Comparison of ENCODE assay signal across 7 mouse cellular contexts in the genomic region with DNA sequence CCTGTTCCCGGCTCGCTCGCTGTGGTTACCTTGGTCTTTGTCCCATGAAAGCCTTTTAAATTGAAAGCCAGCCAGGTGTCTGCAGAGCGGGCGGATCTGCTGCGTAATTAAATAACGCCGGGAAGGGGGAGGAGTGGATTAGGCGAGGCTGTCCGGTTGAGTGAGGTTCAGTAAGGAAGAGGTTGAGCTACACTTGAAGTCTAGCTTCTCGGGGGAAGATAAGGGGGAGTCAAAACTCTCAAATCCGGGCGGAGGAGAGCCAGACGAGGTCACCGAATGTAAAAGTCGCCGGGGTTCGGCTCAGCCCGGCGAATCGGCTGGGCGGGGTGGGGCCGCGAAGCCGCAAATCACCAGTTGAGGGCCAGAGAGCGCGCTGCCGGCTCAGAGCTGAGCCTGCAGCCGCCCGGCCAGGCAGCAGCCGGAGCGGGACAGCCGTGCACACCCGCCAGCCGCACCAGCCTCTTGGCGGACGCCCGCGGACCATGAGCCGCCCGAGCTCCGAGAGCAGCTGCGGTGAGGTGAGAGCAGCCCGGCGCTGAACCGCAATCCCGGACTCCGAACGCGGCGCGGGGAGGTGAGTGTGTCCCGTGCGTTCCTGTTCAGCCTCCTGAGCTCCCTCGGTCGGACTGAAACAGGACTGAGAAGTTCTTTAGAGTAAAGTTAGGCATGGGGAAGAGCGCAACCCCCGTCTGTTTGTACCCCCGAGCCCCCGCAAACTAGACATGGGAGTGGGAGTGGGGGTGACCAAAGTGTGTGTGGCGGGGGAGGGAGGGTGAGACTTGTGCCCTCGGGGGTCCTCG.
DNase-seq lines count a peak whose midpoint lies in the region; ATAC-seq and TF ChIP-seq lines count a peak whose summit lies in the region.

No protein-coding gene starts in this region.

- DNase-seq in adrenal gland, adult 8-10 months, result peak; percentile 74
- peak; percentile 83 for DNase-seq in embryo, embryonic 10.5 days (ENCODE audit: low spot score)
- DNase-seq in heart, adult 11 months, result peak; percentile 99
- peak; percentile 52 to 86 for DNase-seq in spleen, adult 2 months (ENCODE audit: low read depth in 1 of 2, low spot score in 2 of 2)

- peaks cover 3% of the 10 kb centered on the region; the same call in 1 of the 2 replicates for H3K4me1 ChIP-seq in intestine, postnatal 0 days (replicated peaks; ENCODE audit: control insufficient read depth, insufficient read depth, low read length)
- peaks cover 20% of the 10 kb centered on the region for H3K4me1 ChIP-seq in limb, embryonic 15.5 days
- H3K4me1 ChIP-seq in midbrain, embryonic 15.5 days, result peaks cover 15% of the 10 kb centered on the region
- H3K4me1 ChIP-seq in spleen, adult 2 months (ENCODE audit: control insufficient read depth, insufficient read depth, insufficient read length), result peaks cover 14% of the 10 kb centered on the region; the same call in 1 of the 2 replicates

- peak overlapping the region; percentile 84 for H3K4me2 ChIP-seq in intestine, postnatal 0 days (replicated peaks; ENCODE audit: low read depth)
- peak overlapping the region; percentile 93 for H3K4me2 ChIP-seq in limb, embryonic 15.5 days
- H3K4me2 ChIP-seq in midbrain, embryonic 15.5 days, result peak overlapping the region; percentile 83

- no peaks in the 10 kb centered on the region for H3K27me3 ChIP-seq in intestine, postnatal 0 days (replicated peaks; ENCODE audit: control insufficient read depth, insufficient read depth, low read length)
- H3K27me3 ChIP-seq in limb, embryonic 15.5 days, result peaks cover 9% of the 10 kb centered on the region
- H3K27me3 ChIP-seq in midbrain, embryonic 15.5 days (replicated peaks), result no peaks in the 10 kb centered on the region
- 0 out of 2 replicates have a peak, but pooled peaks cover 3% of the 10 kb centered on the region for H3K27me3 ChIP-seq in spleen, adult 2 months (ENCODE audit: control insufficient read depth, insufficient read depth, low read length)

- ATAC-seq in intestine, postnatal 0 days, result peak; percentile 75
- peak; percentile 83 for ATAC-seq in limb, embryonic 15.5 days (ENCODE audit: insufficient number of reproducible peaks, low FRiP score, low TSS enrichment, low read depth)
- ATAC-seq in midbrain, embryonic 15.5 days (replicated peaks), result peak; percentile 87

- H3K9ac ChIP-seq in intestine, postnatal 0 days (ENCODE audit: low read depth, low read length), result peak overlapping the region; percentile 91
- peak overlapping the region; percentile 61 for H3K9ac ChIP-seq in limb, embryonic 15.5 days
- peak overlapping the region; percentile 51 for H3K9ac ChIP-seq in midbrain, embryonic 15.5 days

- H3K27ac ChIP-seq in intestine, postnatal 0 days (ENCODE audit: low read depth, low read length), result peak overlapping the region; percentile 94
- peak overlapping the region; percentile 54 for H3K27ac ChIP-seq in limb, embryonic 15.5 days
- H3K27ac ChIP-seq in midbrain, embryonic 15.5 days, result peak overlapping the region; percentile 62
- H3K27ac ChIP-seq in spleen, adult 2 months (ENCODE audit: insufficient read depth, low read length), result peak overlapping the region; percentile 80

- TF ChIP-seq CTCF in intestine, postnatal 0 days (IDR thresholded peaks at IDR 0.05; ENCODE audit: low read depth), result peak; percentile 42; the same call in 1 of the 2 replicates
- TF ChIP-seq CTCF in spleen, adult 2 months (IDR thresholded peaks at IDR 0.05; ENCODE audit: extremely low read depth, insufficient read depth, insufficient read length, insufficient replicate concordance), result no peak

- under 1% methylated on average over 63 of the region's 63 CpGs for WGBS in intestine, postnatal 0 days
- under 1% methylated on average over 63 of the region's 63 CpGs for WGBS in limb, embryonic 15.5 days
- WGBS in midbrain, embryonic 15.5 days, result under 1% methylated on average over 63 of the region's 63 CpGs
- 1% methylated on average over 63 of the region's 63 CpGs for WGBS in spleen, adult 2 months

- peak; percentile 83 for TF ChIP-seq POLR2A in spleen, adult 2 months (IDR thresholded peaks at IDR 0.05; ENCODE audit: low read depth, low read length)

- H3K4me3 ChIP-seq in intestine, postnatal 0 days (ENCODE audit: low read depth, low read length), result peak overlapping the region; percentile 73
- peak overlapping the region; percentile 66 for H3K4me3 ChIP-seq in limb, embryonic 15.5 days
- peak overlapping the region; percentile 52 for H3K4me3 ChIP-seq in midbrain, embryonic 15.5 days
- peak overlapping the region; percentile 77 for H3K4me3 ChIP-seq in spleen, adult 2 months (ENCODE audit: extremely low read depth, insufficient read depth, insufficient read length)

- no peaks in the 10 kb centered on the region for H3K9me3 ChIP-seq in intestine, postnatal 0 days (ENCODE audit: control insufficient read depth)
- H3K9me3 ChIP-seq in limb, embryonic 15.5 days, result no peaks in the 10 kb centered on the region
- H3K9me3 ChIP-seq in midbrain, embryonic 15.5 days, result no peaks in the 10 kb centered on the region

- H3K36me3 ChIP-seq in intestine, postnatal 0 days (ENCODE audit: control insufficient read depth, insufficient read depth), result no peaks in the 10 kb centered on the region
- H3K36me3 ChIP-seq in limb, embryonic 15.5 days, result no peaks in the 10 kb centered on the region
- H3K36me3 ChIP-seq in midbrain, embryonic 15.5 days (replicated peaks), result no peaks in the 10 kb centered on the region
- H3K36me3 ChIP-seq in spleen, adult 2 months (ENCODE audit: control insufficient read depth, insufficient read depth, low read length), result peaks cover 2% of the 10 kb centered on the region; the same call in 1 of the 2 replicates

Comparison
In these comparisons a context has a peak if more than half of its experiments do, and no peak if none do; other contexts are left out.
1. Peak in every context shown above with its lines: DNase-seq, ATAC-seq, H3K4me3 ChIP-seq and H3K27ac ChIP-seq.